Mouse (Mus musculus): Measurements from ENCODE around the gene Rnf225. TPM values are rescaled to one million over a fixed set of nuclear protein-coding genes. Genes with fewer than 3 reads are reported as not detected.
"Not testable (repeated sequence)": the region's sequence is repeated elsewhere in the genome, so short reads cannot be mapped to it uniquely, and the experiment has no call there.

Rnf225 gene
- polyA plus RNA-seq (2015; fragmentation: Nextera tagmentation; extraction: Ambion mirVana) = 0.74 and 0.78 TPM in 2 replicates

DNA sequence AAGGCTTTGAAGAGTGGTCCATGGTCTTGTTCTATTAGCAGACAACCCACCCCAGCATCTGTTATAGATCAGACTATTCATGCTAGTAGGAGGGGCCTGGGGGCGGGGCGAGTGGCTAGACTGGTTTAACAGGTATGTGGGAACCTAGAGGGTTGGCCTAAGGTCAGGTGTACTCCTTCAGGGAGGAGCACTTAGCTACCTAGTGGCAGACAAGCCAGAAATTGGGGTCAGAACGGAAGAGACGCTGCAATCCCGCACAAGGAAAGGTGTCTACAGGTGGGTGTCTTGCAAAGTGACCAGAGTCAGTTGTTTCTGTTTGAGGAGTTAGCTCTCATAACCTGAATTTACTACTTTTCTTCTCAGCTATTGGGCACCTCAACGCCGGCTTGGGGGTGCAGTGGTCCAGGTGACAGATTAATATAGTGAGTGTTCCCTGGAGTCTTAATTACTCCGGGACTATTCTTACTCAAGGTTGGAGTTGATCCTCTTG, at the start of gene Rnf225:
Rnf225 (plus strand) TSS at position 226 of the 490 bp plus-strand sequence.
- H3K27ac ChIP-seq = no peak within 1 kb of the TSS
- H3K9me3 ChIP-seq (replicated peaks) = no peaks in the 10 kb centered on the region
- peak within 1 kb of the TSS; percentile 23 for H3K4me3 ChIP-seq
- no peak for ATAC-seq
- peaks cover 26% of the 10 kb centered on the region for H3K4me1 ChIP-seq
- WGBS = 33% methylated on average over 8 of the region's 8 CpGs
- H3K9ac ChIP-seq = peak within 1 kb of the TSS; percentile 52
- peaks cover 32% of the 10 kb centered on the region for H3K27me3 ChIP-seq
- H3K4me2 ChIP-seq = peak within 1 kb of the TSS; percentile 48
- H3K36me3 ChIP-seq (ENCODE audit: poor library complexity, severe bottlenecking) = peaks cover 50% of the 10 kb centered on the region

DNA sequence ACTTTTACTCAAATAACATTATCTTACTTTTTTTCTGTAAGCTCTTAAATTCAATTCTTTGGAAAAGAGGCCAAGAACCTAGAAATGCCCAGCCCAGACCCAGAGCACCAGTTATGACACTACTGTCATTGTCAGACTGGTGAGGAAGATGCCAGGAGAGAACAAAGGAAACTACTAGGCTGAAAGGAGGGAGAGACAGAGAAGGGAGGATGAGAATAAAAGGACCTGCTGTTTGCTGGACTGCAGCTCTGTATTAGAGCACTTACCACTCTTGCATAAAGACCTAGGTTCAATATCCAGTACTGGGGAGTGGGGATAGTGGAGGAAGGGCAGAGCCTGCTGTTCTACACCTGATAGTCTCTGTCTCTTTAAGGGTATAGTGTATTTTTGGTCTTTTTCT, 47.2 kb upstream of the Rnf225 start:
- ATAC-seq = no peak
- peaks cover 13% of the 10 kb centered on the region for H3K4me1 ChIP-seq
- H3K9me3 ChIP-seq (replicated peaks) = no peaks in the 10 kb centered on the region
- 0 out of 2 replicates have a peak overlapping the region, but pooled peaks have one; percentile 71 for H3K4me2 ChIP-seq
- H3K27me3 ChIP-seq = no peaks in the 10 kb centered on the region
- H3K4me3 ChIP-seq = 0 out of 2 replicates have a peak overlapping the region, but pooled peaks have one; percentile 75
- no peak overlapping the region for H3K9ac ChIP-seq
- no peak overlapping the region for H3K27ac ChIP-seq
- H3K36me3 ChIP-seq (ENCODE audit: poor library complexity, severe bottlenecking) = peaks cover 9% of the 10 kb centered on the region

DNA sequence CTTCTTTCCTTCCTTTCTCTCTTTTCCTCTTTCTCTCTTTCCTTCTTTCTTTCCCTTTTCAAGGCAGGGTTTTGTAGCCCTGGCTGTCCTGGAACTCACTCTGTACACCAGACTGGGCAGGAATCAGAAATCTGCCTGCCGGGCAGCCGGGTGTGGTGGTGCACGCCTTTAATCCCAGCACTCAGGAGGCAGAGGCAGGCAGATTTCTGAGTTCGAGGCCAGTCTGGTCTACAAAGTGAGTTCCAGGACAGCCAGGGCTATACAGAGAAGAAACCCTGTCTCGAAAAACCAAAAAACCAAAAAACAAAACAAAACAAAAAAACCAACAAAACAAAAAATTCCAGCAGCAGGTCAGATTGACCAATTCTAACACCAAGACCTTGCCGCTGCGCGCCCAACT, 46.7 kb upstream of the Rnf225 start:
- Histone ChIP-seq H3K4me1 (peaks cover 13% of the 10 kb centered on the region), H3K4me2 (peak overlapping the region; percentile 71), H3K9ac (peak overlapping the region; percentile 65), H3K4me3 (peak overlapping the region; percentile 75), H3K36me3 (ENCODE audit: poor library complexity, severe bottlenecking) (peaks cover 14% of the 10 kb centered on the region)
- H3K27ac ChIP-seq; H3K27me3 ChIP-seq; H3K9me3 ChIP-seq (replicated peaks): not testable (repeated sequence)
- 43% methylated on average over 8 of the region's 8 CpGs for WGBS
- ATAC-seq = peak; percentile 13; the same call in 1 of the 2 replicates

DNA sequence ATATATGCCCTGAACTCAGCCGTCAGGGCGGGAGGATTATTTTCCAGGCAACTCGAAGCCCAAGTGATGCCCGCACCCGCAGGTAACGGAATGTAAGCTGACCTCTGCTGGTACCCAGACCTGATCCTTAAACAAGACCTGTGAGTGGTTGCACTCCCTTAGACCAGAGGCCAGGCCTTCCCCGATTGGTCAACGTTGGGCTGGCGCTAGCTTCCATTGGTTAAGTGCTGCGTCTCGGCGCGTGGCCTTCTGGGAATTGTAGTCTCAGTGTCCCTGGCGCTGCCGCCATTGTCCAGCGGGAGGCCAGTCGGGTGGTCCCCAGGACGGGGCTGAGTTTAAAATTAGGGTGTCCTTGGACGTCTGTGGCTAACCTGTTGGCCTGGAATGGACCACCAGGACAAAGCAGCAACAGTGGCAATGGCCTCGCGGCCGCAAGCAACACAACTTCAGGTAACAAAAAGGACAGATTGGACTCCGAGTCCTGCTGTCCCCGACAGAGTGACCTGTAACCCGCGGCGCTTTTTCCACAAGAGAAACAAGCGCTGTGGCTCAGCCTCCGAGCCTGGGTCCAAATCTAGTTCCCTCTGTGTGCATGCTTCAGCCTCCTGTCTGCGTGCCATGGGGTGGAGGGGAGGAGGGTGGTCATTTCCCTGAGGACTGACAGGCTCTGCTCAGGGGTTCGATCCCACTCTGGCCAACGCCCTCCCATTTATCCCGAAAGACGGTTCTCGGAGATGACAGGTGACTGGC, 46.1 kb upstream of the Rnf225 start, which contains the start of gene Zfp128:
Zfp128 (plus strand) TSS at position 267 of the 750 bp plus-strand sequence.
- Histone ChIP-seq H3K4me1 (peaks cover 13% of the 10 kb centered on the region), H3K27me3 (no peaks in the 10 kb centered on the region), H3K4me2 (peak within 1 kb of the TSS; percentile 71), H3K9me3 (replicated peaks) (no peaks in the 10 kb centered on the region), H3K36me3 (ENCODE audit: poor library complexity, severe bottlenecking) (peaks cover 20% of the 10 kb centered on the region), H3K9ac (peak within 1 kb of the TSS; percentile 83), H3K27ac (no peak within 1 kb of the TSS), H3K4me3 (peak within 1 kb of the TSS; percentile 75)
- peak; percentile 99 for ATAC-seq
- under 1% methylated on average over 35 of the region's 35 CpGs for WGBS

DNA sequence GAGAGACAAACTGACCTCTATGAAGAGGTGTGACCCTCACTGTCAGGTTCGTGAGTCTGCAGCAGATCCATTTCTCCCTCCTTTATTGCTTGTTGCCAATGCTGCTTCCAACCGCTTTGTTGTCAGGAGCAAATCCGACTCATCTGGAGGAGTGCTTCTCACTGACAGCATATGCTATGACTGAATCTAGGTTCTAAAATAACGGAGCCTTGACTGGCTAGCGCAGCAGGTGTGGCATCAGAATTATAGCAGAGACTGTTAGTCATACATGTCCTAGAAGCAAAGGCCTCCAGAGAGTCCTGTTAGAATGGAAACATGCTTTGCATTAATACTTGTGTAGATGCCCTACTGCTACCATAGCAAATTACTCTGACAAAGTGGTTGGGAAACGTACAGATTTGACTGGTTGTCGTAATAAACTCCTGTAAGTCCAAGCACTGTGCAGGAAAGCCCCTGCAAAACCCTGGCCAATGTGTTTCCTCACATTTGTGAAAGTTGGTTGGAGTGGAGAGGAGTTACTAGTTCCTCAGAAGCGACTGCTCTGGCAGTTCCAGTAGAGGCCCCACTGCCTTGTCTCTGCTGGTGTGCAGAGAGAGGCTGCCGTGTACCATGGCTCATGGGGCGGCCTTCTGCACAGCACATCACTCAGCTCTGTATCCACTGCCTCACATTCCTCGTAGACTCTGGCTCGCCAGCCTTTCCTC, 40.5 kb upstream of the Rnf225 start:
- 92% methylated on average over 12 of the region's 12 CpGs for WGBS
- Histone ChIP-seq H3K27ac (no peak overlapping the region), H3K27me3 (no peaks in the 10 kb centered on the region), H3K4me3 (no peak overlapping the region), H3K4me1 (peaks cover 9% of the 10 kb centered on the region), H3K4me2 (no peak overlapping the region), H3K9me3 (replicated peaks) (no peaks in the 10 kb centered on the region), H3K9ac (no peak overlapping the region), H3K36me3 (ENCODE audit: poor library complexity, severe bottlenecking) (peaks cover 74% of the 10 kb centered on the region)
- ATAC-seq = no peak

DNA sequence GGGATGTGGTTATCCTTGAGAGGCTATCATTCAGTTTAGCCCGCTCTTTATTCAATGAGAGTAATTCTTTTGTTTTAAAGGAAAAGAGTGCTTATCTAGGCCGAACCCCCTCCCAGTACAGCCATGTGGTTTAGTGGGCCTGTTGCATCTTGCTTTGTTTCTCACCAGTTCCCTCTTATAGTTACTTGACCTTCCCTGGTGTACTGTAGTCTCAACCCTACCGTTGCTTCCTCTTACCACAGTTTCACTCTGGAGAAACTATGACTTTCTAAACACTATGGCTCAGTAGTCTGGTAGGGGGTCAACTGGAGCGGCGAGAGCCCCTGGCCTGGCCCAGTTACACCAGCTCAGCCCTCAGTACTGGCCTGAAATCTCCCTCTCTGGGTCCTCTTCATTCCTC, 39.6 kb upstream of the Rnf225 start:
- peaks cover 76% of the 10 kb centered on the region for H3K36me3 ChIP-seq (ENCODE audit: poor library complexity, severe bottlenecking)
- WGBS = 90% methylated on average over 5 of the region's 5 CpGs

DNA sequence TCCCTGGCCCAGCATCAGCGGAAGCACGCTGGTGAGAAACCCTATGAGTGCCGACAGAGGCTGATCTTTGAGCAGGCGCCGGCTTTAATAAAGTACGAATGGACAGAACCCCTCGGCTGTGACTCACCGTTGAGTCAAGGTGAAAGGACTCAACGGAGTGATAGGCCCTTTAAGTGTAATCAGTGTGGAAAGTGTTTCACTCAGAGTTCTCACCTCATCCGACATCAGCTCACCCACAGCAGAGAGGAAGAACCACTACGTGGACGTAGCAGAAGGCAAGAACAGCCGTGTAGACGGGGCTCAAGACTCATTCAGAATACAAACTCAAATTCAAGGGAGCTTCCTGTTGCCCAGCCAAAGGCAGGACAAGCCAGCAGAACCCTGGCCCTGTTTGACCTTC, 36.3 kb upstream of the Rnf225 start:
- Histone ChIP-seq H3K4me1 (no peaks in the 10 kb centered on the region), H3K36me3 (ENCODE audit: poor library complexity, severe bottlenecking) (peaks cover 58% of the 10 kb centered on the region), H3K27me3 (no peaks in the 10 kb centered on the region), H3K9me3 (replicated peaks) (no peaks in the 10 kb centered on the region), H3K4me3 (no peak overlapping the region), H3K9ac (no peak overlapping the region), H3K27ac (no peak overlapping the region), H3K4me2 (no peak overlapping the region)
- ATAC-seq = no peak
- 94% methylated on average over 14 of the region's 14 CpGs for WGBS

More for the DNA sequence above, 39.6 kb upstream of the Rnf225 start:
- Histone ChIP-seq H3K4me1 (peaks cover under 1% of the 10 kb centered on the region), H3K9ac (no peak overlapping the region), H3K27ac (no peak overlapping the region), H3K4me3 (no peak overlapping the region), H3K27me3 (no peaks in the 10 kb centered on the region), H3K4me2 (no peak overlapping the region), H3K9me3 (replicated peaks) (no peaks in the 10 kb centered on the region)
- no peak for ATAC-seq

DNA sequence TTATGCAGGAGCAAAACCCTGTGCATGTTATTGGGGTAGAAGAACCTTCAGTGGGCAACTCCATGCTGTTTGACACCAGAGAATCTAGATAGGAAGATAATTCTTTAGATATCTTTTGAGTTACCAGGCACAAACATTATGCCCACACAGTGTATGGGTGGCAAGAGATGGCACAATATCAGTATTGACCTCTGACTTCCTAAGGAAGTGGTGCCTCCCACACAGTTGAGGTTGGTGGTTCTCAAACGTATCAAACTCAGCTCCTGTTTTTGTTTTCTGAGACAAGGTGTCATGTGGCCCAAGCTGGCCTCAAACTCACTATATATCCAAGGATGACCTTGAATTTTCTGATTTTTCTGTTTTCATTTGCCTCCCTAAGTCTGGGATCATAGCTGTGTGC, 35.9 kb upstream of the Rnf225 start:
- H3K36me3 ChIP-seq (ENCODE audit: poor library complexity, severe bottlenecking) = peaks cover 54% of the 10 kb centered on the region

DNA sequence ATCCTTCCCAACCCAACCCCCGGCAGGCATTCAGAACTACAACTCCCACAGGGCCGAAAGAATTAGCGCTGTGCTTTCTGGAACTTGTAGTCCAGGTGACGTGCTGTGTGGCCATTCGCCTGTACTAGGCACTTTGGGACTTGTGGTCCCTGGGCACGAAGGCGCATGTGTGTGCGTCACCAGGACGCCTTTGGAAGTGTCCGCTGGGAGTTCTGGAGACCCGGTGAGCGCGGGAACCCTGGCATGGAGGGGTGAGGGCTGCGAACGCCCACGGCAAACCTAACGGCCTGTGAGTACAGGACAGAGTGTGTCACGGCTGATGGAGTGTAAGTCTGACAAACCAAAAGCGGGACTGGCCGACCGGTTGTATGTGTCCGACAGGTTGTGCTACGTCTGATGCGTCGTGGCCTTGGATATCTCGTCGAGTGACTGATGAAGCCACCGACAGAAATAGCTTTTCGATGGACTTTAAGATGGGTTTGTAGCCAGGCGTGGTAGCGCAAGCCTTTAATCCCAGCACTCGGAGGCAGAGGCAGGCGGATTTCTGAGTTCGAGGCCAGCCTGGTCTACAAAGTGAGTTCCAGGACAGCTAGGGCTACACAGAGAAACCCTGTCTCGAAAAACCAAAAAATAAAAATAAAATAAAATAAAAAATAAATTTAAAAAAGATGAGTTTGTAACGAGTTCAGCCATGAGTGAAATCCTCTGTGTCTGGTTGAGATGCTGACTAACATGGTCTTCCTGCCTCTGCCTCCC, 29.4 kb upstream of the Rnf225 start, which contains the start of gene Zscan22:
Zscan22 (plus strand) TSS at position 161 of the 756 bp plus-strand sequence.
- peaks cover 3% of the 10 kb centered on the region; the same call in 1 of the 2 replicates for H3K36me3 ChIP-seq (ENCODE audit: poor library complexity, severe bottlenecking)

More for the DNA sequence above, 35.9 kb upstream of the Rnf225 start:
- ATAC-seq = no peak
- no peak overlapping the region for H3K4me2 ChIP-seq
- no peak overlapping the region for H3K27ac ChIP-seq
- no peaks in the 10 kb centered on the region for H3K9me3 ChIP-seq (replicated peaks)
- H3K4me1 ChIP-seq = no peaks in the 10 kb centered on the region
- no peak overlapping the region for H3K9ac ChIP-seq
- no peaks in the 10 kb centered on the region for H3K27me3 ChIP-seq
- 93% methylated on average over 1 of the region's 1 CpGs for WGBS
- no peak overlapping the region for H3K4me3 ChIP-seq

DNA sequence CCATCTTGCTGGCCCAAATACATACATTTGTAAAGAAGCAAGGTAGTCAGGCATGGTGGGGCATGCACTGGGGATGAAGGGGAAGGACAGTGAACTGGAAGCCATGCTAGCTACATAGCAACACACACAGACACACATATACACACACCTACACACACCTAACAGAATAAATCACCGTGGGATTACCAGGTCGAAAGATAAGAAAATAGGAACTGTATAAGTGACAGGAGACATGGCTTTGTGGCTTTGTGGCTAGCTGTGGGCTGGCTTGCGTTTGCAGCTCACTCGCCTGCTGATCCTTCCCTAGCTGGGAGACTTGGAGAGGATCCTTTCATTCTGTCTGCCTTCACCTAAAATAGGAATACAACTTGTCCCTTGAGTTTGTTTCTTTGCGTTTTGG, 25.7 kb upstream of the Rnf225 start:
- Histone ChIP-seq H3K27ac (no peak overlapping the region), H3K36me3 (ENCODE audit: poor library complexity, severe bottlenecking) (peaks cover 35% of the 10 kb centered on the region), H3K9ac (no peak overlapping the region; the same call in 1 of the 2 replicates), H3K27me3 (no peaks in the 10 kb centered on the region), H3K4me3 (no peak overlapping the region), H3K4me1 (peaks cover 8% of the 10 kb centered on the region), H3K9me3 (replicated peaks) (no peaks in the 10 kb centered on the region), H3K4me2 (no peak overlapping the region)
- no peak for ATAC-seq
- WGBS = 94% methylated on average over 5 of the region's 5 CpGs

More for the DNA sequence above, 29.4 kb upstream of the Rnf225 start, which contains the start of gene Zscan22:
- 6% methylated on average over 36 of the region's 36 CpGs for WGBS
- Histone ChIP-seq H3K4me2 (peak within 1 kb of the TSS; percentile 59), H3K9ac (peak within 1 kb of the TSS; percentile 70), H3K4me1 (peaks cover 8% of the 10 kb centered on the region), H3K27ac (no peak within 1 kb of the TSS), H3K9me3 (replicated peaks) (no peaks in the 10 kb centered on the region), H3K4me3 (peak within 1 kb of the TSS; percentile 66), H3K27me3 (no peaks in the 10 kb centered on the region)
- ATAC-seq = peak; percentile 99

DNA sequence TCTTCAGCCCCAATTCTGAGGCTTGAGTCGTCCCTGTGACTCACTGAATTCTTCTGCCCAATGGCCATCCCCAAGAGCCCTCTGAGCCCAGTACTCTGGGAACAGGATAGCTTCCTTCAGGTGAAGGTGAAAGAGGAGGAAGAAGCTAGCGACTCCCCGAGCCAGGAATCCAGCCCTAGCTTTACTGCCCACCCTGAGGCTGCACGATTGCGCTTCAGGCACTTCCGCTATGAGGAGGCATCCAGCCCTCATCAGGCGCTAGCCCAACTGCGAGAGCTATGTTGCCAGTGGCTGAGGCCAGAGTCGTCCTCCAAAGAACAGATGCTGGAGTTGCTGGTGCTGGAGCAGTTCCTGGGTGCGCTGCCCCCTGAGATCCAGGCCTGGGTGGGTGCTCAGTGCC, 23.6 kb upstream of the Rnf225 start:
- Histone ChIP-seq H3K36me3 (ENCODE audit: poor library complexity, severe bottlenecking) (peaks cover 56% of the 10 kb centered on the region), H3K9ac (no peak overlapping the region), H3K27ac (no peak overlapping the region), H3K9me3 (replicated peaks) (no peaks in the 10 kb centered on the region), H3K4me2 (no peak overlapping the region), H3K4me3 (no peak overlapping the region), H3K4me1 (peaks cover 3% of the 10 kb centered on the region), H3K27me3 (no peaks in the 10 kb centered on the region)
- WGBS = 58% methylated on average over 10 of the region's 10 CpGs
- ATAC-seq = no peak

Data from forebrain, embryonic 13.5 days (tissue).